Mouse (Mus musculus) MEL (cell line): Measurements from ENCODE around the gene A930002H24Rik. TPM values are rescaled to one million over a fixed set of nuclear protein-coding genes. Genes with fewer than 3 reads are reported as not detected.

Source experiments
- DNase-seq: peaks from one replicate; pipeline ENCODE4 v3.0.0; 2011; ENCODE audit warnings: low read depth, low spot score
- H3K27ac ChIP-seq: 2 replicates; pipeline ENCODE4 v1.5.1; 2012; ENCODE audit warnings: low read depth, mild to moderate bottlenecking, control low read depth, low read length, moderate library complexity; ENCODE audit not compliant: control insufficient read depth
- H3K27me3 ChIP-seq, 2 experiments: fragments of 150-350 bp in 1 of 2; sonication (generic) in 1 of 2; 2 replicates each; pipeline ENCODE4 v1.6.1; 2012; ENCODE audit warnings: low read length in 2 of 2, mild to moderate bottlenecking in 2 of 2, improper control_type of control experiment in 1 of 2, moderate library complexity in 1 of 2; ENCODE audit not compliant: insufficient read depth in 2 of 2, control insufficient read depth in 1 of 2
- H3K36me3 ChIP-seq, 2 experiments: 2 replicates each; pipeline ENCODE4 v1.6.1; 2012 to 2014; ENCODE audit warnings: low read length in 2 of 2, improper control_type of control experiment in 1 of 2, inconsistent platforms in 1 of 2, mild to moderate bottlenecking in 1 of 2; ENCODE audit not compliant: insufficient read depth in 2 of 2, control insufficient read depth in 1 of 2
- H3K4me1 ChIP-seq, 2 experiments: fragments of 150-350 bp in 1 of 2; sonication (generic) in 1 of 2; 2 replicates each; pipeline ENCODE4 v1.6.1; 2012; ENCODE audit warnings: low read length in 2 of 2, improper control_type of control experiment in 1 of 2, mild to moderate bottlenecking in 1 of 2; ENCODE audit not compliant: insufficient read depth in 2 of 2, control insufficient read depth in 1 of 2
- H3K4me3 ChIP-seq, 2 experiments: fragments of 150-350 bp in 1 of 2; sonication (generic) in 1 of 2; 2 replicates each; pipeline ENCODE4 v1.5.1; 2012; ENCODE audit warnings: low read depth in 2 of 2, low read length in 2 of 2, mild to moderate bottlenecking in 2 of 2, moderate library complexity in 2 of 2, control low read depth in 1 of 2, improper control_type of control experiment in 1 of 2; ENCODE audit not compliant: control insufficient read depth in 1 of 2, insufficient read depth in 1 of 2
- H3K79me2 ChIP-seq: 2 replicates; pipeline ENCODE4 v1.6.1; 2012; ENCODE audit warnings: mild to moderate bottlenecking, low read length, moderate library complexity; ENCODE audit not compliant: control insufficient read depth, poor library complexity, insufficient read depth
- H3K9ac ChIP-seq: 2 replicates; pipeline ENCODE4 v1.6.1; 2012; ENCODE audit warnings: low read depth, mild to moderate bottlenecking, control low read depth, low read length, moderate library complexity; ENCODE audit not compliant: control insufficient read depth, poor library complexity, severe bottlenecking
- H3K9me3 ChIP-seq: fragments of 150-350 bp; sonication (generic); replicated peaks from 2 replicates; pipeline ENCODE4 v1.6.1; 2012; ENCODE audit warnings: mild to moderate bottlenecking, low read length, improper control_type of control experiment, moderate library complexity; ENCODE audit not compliant: insufficient read depth
- BHLHE40 ChIP-seq: IDR thresholded peaks from 2 replicates; pipeline ENCODE4 v1.6.1; 2012; ENCODE audit warnings: low read depth, mild to moderate bottlenecking, inconsistent platforms, low read length, improper control_type of control experiment, borderline replicate concordance
- CHD1 ChIP-seq: IDR thresholded peaks from 2 replicates; pipeline ENCODE4 v1.6.1; 2012; ENCODE audit warnings: low read depth, mild to moderate bottlenecking, inconsistent platforms, low read length, improper control_type of control experiment
- CHD2 ChIP-seq: IDR thresholded peaks from 2 replicates; pipeline ENCODE4 v1.6.1; 2011; ENCODE audit warnings: low read length, improper control_type of control experiment
- CTCF ChIP-seq, 3 experiments: IDR thresholded peaks in 2 of 3; conservative IDR thresholded peaks in 1 of 3; 2 replicates each; pipeline ENCODE4 v1.5.1; 2011 to 2012; ENCODE audit warnings: low read length in 3 of 3, low read depth in 2 of 3, mild to moderate bottlenecking in 2 of 3, improper control_type of control experiment in 1 of 3, inconsistent platforms in 1 of 3, mixed read lengths in 1 of 3, moderate library complexity in 1 of 3; ENCODE audit not compliant: control insufficient read depth in 1 of 3, insufficient read depth in 1 of 3, poor library complexity in 1 of 3, severe bottlenecking in 1 of 3
- E2F4 ChIP-seq: IDR thresholded peaks from 2 replicates; pipeline ENCODE4 v1.6.1; 2011; ENCODE audit warnings: low read depth, low read length, improper control_type of control experiment, borderline replicate concordance
- ELF1 ChIP-seq: IDR thresholded peaks from 2 replicates; pipeline ENCODE4 v1.6.1; 2014; ENCODE audit warnings: low read depth, mild to moderate bottlenecking, inconsistent platforms, low read length, improper control_type of control experiment, moderate library complexity
- EP300 ChIP-seq, 2 experiments: IDR thresholded peaks; 2 replicates each; pipeline ENCODE4 v1.6.1; 2011; ENCODE audit warnings: improper control_type of control experiment in 2 of 2, low read length in 2 of 2, low read depth in 1 of 2, mild to moderate bottlenecking in 1 of 2
- ETS1 ChIP-seq: IDR thresholded peaks from 2 replicates; pipeline ENCODE4 v1.6.1; 2012; ENCODE audit warnings: low read depth, mild to moderate bottlenecking, inconsistent platforms, low read length, improper control_type of control experiment, moderate library complexity
- GABPA ChIP-seq: IDR thresholded peaks from 2 replicates; pipeline ENCODE4 v1.6.1; 2012; ENCODE audit warnings: low read depth, mild to moderate bottlenecking, inconsistent platforms, low read length, improper control_type of control experiment, moderate library complexity
- GATA1 ChIP-seq: IDR thresholded peaks from 2 replicates; pipeline ENCODE4 v1.6.1; 2011; ENCODE audit warnings: low read depth, low read length, improper control_type of control experiment
- HCFC1 ChIP-seq: IDR thresholded peaks from 2 replicates; pipeline ENCODE4 v1.6.1; 2012; ENCODE audit warnings: low read depth, mild to moderate bottlenecking, inconsistent platforms, low read length, improper control_type of control experiment, moderate library complexity
- JUND ChIP-seq: IDR thresholded peaks from 2 replicates; pipeline ENCODE4 v1.6.1; 2011; ENCODE audit warnings: low read depth, mild to moderate bottlenecking, improper control_type of control experiment, low read length
- MAFK ChIP-seq: IDR thresholded peaks from 2 replicates; pipeline ENCODE4 v1.6.1; 2011; ENCODE audit warnings: low read depth, mild to moderate bottlenecking, low read length, improper control_type of control experiment, borderline replicate concordance
- MAX ChIP-seq: IDR thresholded peaks from 2 replicates; pipeline ENCODE4 v1.6.1; 2011; ENCODE audit warnings: low read length, improper control_type of control experiment
- MAZ ChIP-seq: IDR thresholded peaks from 2 replicates; pipeline ENCODE4 v1.6.1; 2012; ENCODE audit warnings: low read depth, mild to moderate bottlenecking, inconsistent platforms, low read length, improper control_type of control experiment
- MEF2A ChIP-seq: IDR thresholded peaks from 2 replicates; pipeline ENCODE4 v1.6.1; 2014; ENCODE audit warnings: low read depth, mild to moderate bottlenecking, inconsistent platforms, low read length, improper control_type of control experiment; ENCODE audit not compliant: poor library complexity, insufficient replicate concordance, severe bottlenecking; ENCODE audit errors: extremely low read depth
- MYB ChIP-seq: IDR thresholded peaks from 2 replicates; pipeline ENCODE4 v1.6.1; 2011; ENCODE audit warnings: mild to moderate bottlenecking, low read depth, low read length, improper control_type of control experiment
- MYC ChIP-seq: IDR thresholded peaks from 2 replicates; pipeline ENCODE4 v1.6.1; 2011; ENCODE audit warnings: low read depth, mild to moderate bottlenecking, low read length, improper control_type of control experiment, moderate library complexity
- NELFE ChIP-seq: IDR thresholded peaks from 2 replicates; pipeline ENCODE4 v1.6.1; 2011; ENCODE audit warnings: low read depth, low read length, improper control_type of control experiment
- NRF1 ChIP-seq: IDR thresholded peaks from 2 replicates; pipeline ENCODE4 v1.6.1; 2014; ENCODE audit warnings: low read depth, mild to moderate bottlenecking, inconsistent platforms, low read length, improper control_type of control experiment, moderate library complexity; ENCODE audit not compliant: poor library complexity, insufficient read depth, severe bottlenecking
- POLR2A ChIP-seq, 2 experiments: IDR thresholded peaks; 2 replicates each; pipeline ENCODE4 v1.6.1; 2011 to 2012; ENCODE audit warnings: low read length in 2 of 2, mild to moderate bottlenecking in 2 of 2, control low read depth in 1 of 2, improper control_type of control experiment in 1 of 2, low read depth in 1 of 2, moderate library complexity in 1 of 2; ENCODE audit not compliant: control insufficient read depth in 1 of 2, insufficient read depth in 1 of 2, poor library complexity in 1 of 2
- POLR2AphosphoS2 ChIP-seq: IDR thresholded peaks from 2 replicates; pipeline ENCODE4 v1.6.1; 2011; ENCODE audit warnings: low read length, improper control_type of control experiment
- POLR2AphosphoS5 ChIP-seq: IDR thresholded peaks from 2 replicates; pipeline ENCODE4 v1.6.1; 2012; ENCODE audit warnings: low read depth, borderline replicate concordance, mild to moderate bottlenecking, inconsistent platforms, low read length, moderate library complexity, mixed read lengths
- RAD21 ChIP-seq: IDR thresholded peaks from 2 replicates; pipeline ENCODE4 v1.6.1; 2011; ENCODE audit warnings: mild to moderate bottlenecking, low read depth, low read length, improper control_type of control experiment
- RCOR1 ChIP-seq: IDR thresholded peaks from 2 replicates; pipeline ENCODE4 v1.6.1; 2012; ENCODE audit warnings: low read depth, mild to moderate bottlenecking, inconsistent platforms, low read length, improper control_type of control experiment
- SIN3A ChIP-seq: IDR thresholded peaks from 2 replicates; pipeline ENCODE4 v1.6.1; 2012; ENCODE audit warnings: low read length, improper control_type of control experiment, inconsistent platforms
- SMC3 ChIP-seq: IDR thresholded peaks from 2 replicates; pipeline ENCODE4 v1.6.1; 2011; ENCODE audit warnings: low read depth, low read length, improper control_type of control experiment
- TAL1 ChIP-seq: IDR thresholded peaks from 2 replicates; pipeline ENCODE4 v1.6.1; 2012; ENCODE audit warnings: mild to moderate bottlenecking, inconsistent platforms, low read length, moderate library complexity, mixed read lengths
- TBP ChIP-seq: IDR thresholded peaks from 2 replicates; pipeline ENCODE4 v1.8.0; 2011; ENCODE audit warnings: low read depth, low read length, improper control_type of control experiment
- TCF12 ChIP-seq: IDR thresholded peaks from 2 replicates; pipeline ENCODE4 v1.6.1; 2014; ENCODE audit warnings: low read depth, mild to moderate bottlenecking, inconsistent platforms, low read length, improper control_type of control experiment, moderate library complexity
- UBTF ChIP-seq: IDR thresholded peaks from 2 replicates; pipeline ENCODE4 v1.6.1; 2012; ENCODE audit warnings: low read depth, mild to moderate bottlenecking, inconsistent platforms, low read length, improper control_type of control experiment, moderate library complexity, borderline replicate concordance; ENCODE audit not compliant: insufficient read depth
- USF1 ChIP-seq: IDR thresholded peaks from 2 replicates; pipeline ENCODE4 v1.6.1; 2014; ENCODE audit warnings: low read depth, mild to moderate bottlenecking, inconsistent platforms, low read length, improper control_type of control experiment, moderate library complexity
- USF2 ChIP-seq, 2 experiments: IDR thresholded peaks; 2 replicates each; pipeline ENCODE4 v1.6.1; 2011 to 2012; ENCODE audit warnings: improper control_type of control experiment in 2 of 2, low read length in 2 of 2, borderline replicate concordance in 1 of 2, inconsistent platforms in 1 of 2, low read depth in 1 of 2, mild to moderate bottlenecking in 1 of 2; ENCODE audit not compliant: insufficient read depth in 1 of 2
- ZC3H11A ChIP-seq: IDR thresholded peaks from 2 replicates; pipeline ENCODE4 v1.6.1; 2012; ENCODE audit warnings: low read depth, mild to moderate bottlenecking, inconsistent platforms, low read length, improper control_type of control experiment
- ZKSCAN1 ChIP-seq: IDR thresholded peaks from 2 replicates; pipeline ENCODE4 v1.6.1; 2012; ENCODE audit warnings: low read depth, mild to moderate bottlenecking, inconsistent platforms, low read length, improper control_type of control experiment, moderate library complexity
- ZNF384 ChIP-seq: IDR thresholded peaks from 2 replicates; pipeline ENCODE4 v1.6.1; 2012; ENCODE audit warnings: low read depth, mild to moderate bottlenecking, inconsistent platforms, low read length, improper control_type of control experiment
- polyA plus RNA-seq, 2 experiments: library from polyadenylated mRNA; stranded (reverse) in 1 of 2; unstranded in 1 of 2; fragments of >175 nt in 1 of 2; fragments of >200 nt in 1 of 2; gene quantifications; 2 replicates each; pipeline versions ENCODE4 v1.2.1 to v1.2.4; 2012; ENCODE audit warnings: low replicate concordance in 2 of 2, low read depth in 1 of 2; ENCODE audit not compliant: insufficient read length in 2 of 2, insufficient read depth in 1 of 2, missing spikeins in 1 of 2
- total RNA-seq: library from RNA; depleted of rRNA; stranded (reverse); fragments of 300-350 nt; gene quantifications from 2 replicates; pipeline ENCODE4 v1.2.3, GENCODE M21; 2012; rRNA removed

Gene A930002H24Rik
- total RNA-seq, result 0.69 and 1.1 TPM in 2 replicates
- polyA plus RNA-seq, result under 1 TPM in 1 of 2 experiments, not detected in 1; 0.70 TPM

DNA sequence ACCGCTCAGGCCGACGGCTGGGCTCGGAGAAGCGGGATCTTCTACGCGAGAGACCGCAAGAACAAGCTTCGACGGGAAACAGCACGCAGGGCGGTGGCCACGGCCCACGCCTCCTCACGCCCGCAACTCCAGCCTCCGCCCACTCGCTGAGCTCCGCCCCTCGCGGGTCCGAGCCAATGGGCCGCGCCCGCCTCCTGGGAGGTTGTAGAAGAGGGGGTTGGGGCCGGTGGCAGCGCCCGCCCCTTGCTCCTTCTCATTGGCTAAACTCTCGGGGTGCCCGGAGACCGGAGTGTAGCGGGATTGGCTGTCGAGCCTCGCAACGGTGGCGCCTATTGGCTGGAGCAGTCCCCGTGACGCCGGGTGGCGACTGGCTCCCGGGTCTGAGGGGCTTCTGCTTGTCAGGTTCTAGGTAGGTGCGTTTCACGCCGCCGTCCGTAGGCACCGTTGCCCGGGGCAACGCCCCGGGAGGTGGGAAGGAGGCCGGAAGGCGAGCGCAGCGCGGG lies at the start of gene A930002H24Rik:
Gene A930002H24Rik (minus strand): TSS at position 145 of the 503 bp plus-strand sequence.
- Histone ChIP-seq H3K36me3 (peaks cover 0 to 10% of the 10 kb centered on the region in 2 experiments; a peak in 2 of 4 replicates), H3K4me1 (peaks cover 2 to 11% of the 10 kb centered on the region in 2 experiments; a peak in 2 of 4 replicates), H3K9ac (peak within 1 kb of the TSS; percentile 93), H3K9me3 (no peaks in the 10 kb centered on the region), H3K27me3 (no peaks in the 10 kb centered on the region), H3K4me3 (peak within 1 kb of the TSS; percentile 97 to 99), H3K79me2 (peaks cover 7% of the 10 kb centered on the region; the same call in 1 of the 2 replicates), H3K27ac (peak within 1 kb of the TSS; percentile 36)
- DNase-seq, result peak; percentile 99
- no peak for TF ChIP-seq RCOR1
- no peak for TF ChIP-seq MAFK
- peak; percentile 29 for TF ChIP-seq SIN3A
- no peak for TF ChIP-seq ZNF384
- TF ChIP-seq POLR2AphosphoS5, result no peak
- TF ChIP-seq MAX, result peak; percentile 88
- no peak for TF ChIP-seq SMC3
- TF ChIP-seq ZKSCAN1, result no peak
- peak; percentile 59 for TF ChIP-seq NELFE
- no peak for TF ChIP-seq ETS1
- no peak for TF ChIP-seq CTCF (IDR thresholded peaks at IDR 0.05 in 2 of 3, conservative IDR thresholded peaks at IDR 0.05 in 1 of 3; ENCODE audit: control insufficient read depth in 1 of 3, insufficient read depth in 1 of 3, low read depth in 2 of 3, low read length in 3 of 3, poor library complexity in 1 of 3, severe bottlenecking in 1 of 3)
- TF ChIP-seq ZC3H11A, result no peak
- TF ChIP-seq NRF1, result peak; percentile 21; the same call in 1 of the 2 replicates
- no peak for TF ChIP-seq RAD21
- no peak for TF ChIP-seq JUND
- no peak for TF ChIP-seq CHD1
- TF ChIP-seq USF1, result peak; percentile 97
- TF ChIP-seq BHLHE40, result peak; percentile 45; the same call in 1 of the 2 replicates
- no peak for TF ChIP-seq GABPA
- TF ChIP-seq TBP, result no peak
- TF ChIP-seq MYB, result no peak
- no peak for TF ChIP-seq MEF2A
- no peak for TF ChIP-seq TAL1
- no peak for TF ChIP-seq GATA1
- no peak for TF ChIP-seq MYC
- peak; percentile 86 for TF ChIP-seq MAZ
- TF ChIP-seq CHD2, result peak; percentile 82
- TF ChIP-seq E2F4, result no peak
- TF ChIP-seq POLR2A (IDR thresholded peaks at IDR 0.05; ENCODE audit: control insufficient read depth in 1 of 2, insufficient read depth in 1 of 2, low read depth in 1 of 2, low read length in 2 of 2, poor library complexity in 1 of 2), result peak; percentile 53 to 67; a peak in 2 of 4 replicates
- no peak for TF ChIP-seq EP300 (IDR thresholded peaks at IDR 0.05; ENCODE audit: low read depth in 1 of 2, low read length in 2 of 2)
- TF ChIP-seq UBTF, result no peak
- peak; percentile 67; the same call in 1 of the 2 replicates for TF ChIP-seq POLR2AphosphoS2
- TF ChIP-seq HCFC1, result peak; percentile 70
- TF ChIP-seq ELF1, result no peak
- no peak for TF ChIP-seq TCF12
- peak in 1 of 2 experiments; percentile 86; a peak in 2 of 4 replicates for TF ChIP-seq USF2 (IDR thresholded peaks at IDR 0.05; ENCODE audit: borderline replicate concordance in 1 of 2, insufficient read depth in 1 of 2, low read depth in 1 of 2, low read length in 2 of 2)
